ENCODE assay signal across 18 mouse cellular contexts in genomic region chr14:67574346-67574949, GRCm38 (mm10).
DNase-seq lines count a peak whose midpoint lies in the region; ATAC-seq and TF ChIP-seq lines count a peak whose summit lies in the region.
"Had no signal": no experiment of that assay in that cellular context is flagged by ENCODE, and none has a peak within 500 bp of the region (broad histone marks: within the 10 kb centered on the region; RNA-seq: fewer than 3 reads in every experiment).

No protein-coding gene starts in this region.

- DNase-seq in cerebellum, postnatal 14 days: peak; percentile 81 to 82
- peak; percentile 6 for DNase-seq in kidney, adult 2 months
- DNase-seq in midbrain, embryonic 11.5 days (ENCODE audit: low spot score, missing footprints): peak; percentile 51
- DNase-seq in midbrain, embryonic 10.5 days (ENCODE audit: low spot score): no peak
- DNase-seq in embryonic facial prominence, embryonic 10.5 days (ENCODE audit: low spot score): no peak
- no peak for DNase-seq in embryo, embryonic 11 days
- DNase-seq: adrenal gland, adult 8-10 months; right cerebral cortex, adult 18-20 months; thymus, postnatal 36 days had no signal

- no peak overlapping the region for H3K4me3 ChIP-seq in kidney, adult 2 months (ENCODE audit: insufficient read depth, low read depth, low read length)
- no peak overlapping the region for H3K4me3 ChIP-seq in kidney, embryonic 15.5 days (replicated peaks)
- no peak overlapping the region for H3K4me3 ChIP-seq in midbrain, embryonic 11.5 days (ENCODE audit: low read depth, low read length)
- no peak overlapping the region for H3K4me3 ChIP-seq in midbrain, embryonic 10.5 days
- H3K4me3 ChIP-seq in embryonic facial prominence, embryonic 10.5 days: no peak overlapping the region
- H3K4me3 ChIP-seq: hindbrain, embryonic 10.5 days; left cerebral cortex, adult 2 months; limb, embryonic 13.5 days; lung, embryonic 15.5 days; midbrain, embryonic 13.5 days; myocyte had no signal

- no peak overlapping the region for H3K27ac ChIP-seq in kidney, adult 2 months (ENCODE audit: insufficient read depth, low read depth, low read length)
- H3K27ac ChIP-seq in kidney, embryonic 15.5 days: no peak overlapping the region
- H3K27ac ChIP-seq in midbrain, embryonic 11.5 days (ENCODE audit: low read depth, low read length): no peak overlapping the region
- H3K27ac ChIP-seq in midbrain, embryonic 10.5 days (replicated peaks): no peak overlapping the region
- 0 out of 2 replicates have a peak overlapping the region, but pooled peaks have one; percentile 14 for H3K27ac ChIP-seq in embryonic facial prominence, embryonic 10.5 days (replicated peaks)
- H3K27ac ChIP-seq: hindbrain, embryonic 10.5 days; left cerebral cortex, adult 2 months; limb, embryonic 13.5 days; lung, embryonic 15.5 days; midbrain, embryonic 13.5 days had no signal

- no peak overlapping the region for H3K4me2 ChIP-seq in kidney, embryonic 15.5 days
- no peak overlapping the region for H3K4me2 ChIP-seq in midbrain, embryonic 11.5 days
- H3K4me2 ChIP-seq: limb, embryonic 13.5 days; lung, embryonic 15.5 days; midbrain, embryonic 13.5 days had no signal

- no peak for TF ChIP-seq CTCF in kidney, adult 2 months (conservative IDR thresholded peaks at IDR 0.05; ENCODE audit: insufficient read depth, insufficient read length, low read depth, low read length)

- no peak for ATAC-seq in cerebellum, adult (ENCODE audit: insufficient number of reproducible peaks, low FRiP score, low TSS enrichment)
- ATAC-seq in kidney, embryonic 15.5 days (replicated peaks; ENCODE audit: low FRiP score): no peak
- no peak for ATAC-seq in midbrain, embryonic 11.5 days (ENCODE audit: low FRiP score)
- ATAC-seq: inflammation-experienced regulatory T-cells, adult 6 months; midbrain, embryonic 13.5 days had no signal

- H3K36me3 ChIP-seq in kidney, adult 2 months (ENCODE audit: control insufficient read depth, insufficient read depth, low read length): no peaks in the 10 kb centered on the region
- no peaks in the 10 kb centered on the region for H3K36me3 ChIP-seq in kidney, embryonic 15.5 days
- no peaks in the 10 kb centered on the region for H3K36me3 ChIP-seq in midbrain, embryonic 11.5 days (ENCODE audit: control insufficient read depth, insufficient read depth, low read length)
- no peaks in the 10 kb centered on the region for H3K36me3 ChIP-seq in midbrain, embryonic 10.5 days
- no peaks in the 10 kb centered on the region for H3K36me3 ChIP-seq in embryonic facial prominence, embryonic 10.5 days (replicated peaks)
- H3K36me3 ChIP-seq: hindbrain, embryonic 10.5 days; limb, embryonic 13.5 days; lung, embryonic 15.5 days; midbrain, embryonic 13.5 days had no signal

- WGBS in kidney, adult 2 months: 59% methylated on average over 7 of the region's 7 CpGs
- 61% methylated on average over 7 of the region's 7 CpGs for WGBS in kidney, embryonic 15.5 days
- 84% methylated on average over 7 of the region's 7 CpGs for WGBS in midbrain, embryonic 11.5 days
- WGBS in midbrain, embryonic 10.5 days: 75% methylated on average over 7 of the region's 7 CpGs
- WGBS in embryonic facial prominence, embryonic 10.5 days: 75% methylated on average over 7 of the region's 7 CpGs

- H3K9ac ChIP-seq in kidney, embryonic 15.5 days: no peak overlapping the region
- no peak overlapping the region for H3K9ac ChIP-seq in midbrain, embryonic 11.5 days (ENCODE audit: low read length)
- H3K9ac ChIP-seq: limb, embryonic 13.5 days; lung, embryonic 15.5 days; midbrain, embryonic 13.5 days had no signal

- no peaks in the 10 kb centered on the region for H3K9me3 ChIP-seq in kidney, embryonic 15.5 days (replicated peaks)
- H3K9me3 ChIP-seq in midbrain, embryonic 11.5 days (ENCODE audit: control insufficient read depth, low read length): no peaks in the 10 kb centered on the region
- H3K9me3 ChIP-seq in midbrain, embryonic 10.5 days (replicated peaks): 0 out of 2 replicates have a peak, but pooled peaks cover 6% of the 10 kb centered on the region
- H3K9me3 ChIP-seq in embryonic facial prominence, embryonic 10.5 days: no peaks in the 10 kb centered on the region
- H3K9me3 ChIP-seq: lung, embryonic 15.5 days; midbrain, embryonic 13.5 days had no signal

- H3K4me1 ChIP-seq in kidney, adult 2 months (ENCODE audit: control insufficient read depth, insufficient read depth, low read length): no peaks in the 10 kb centered on the region
- H3K4me1 ChIP-seq in kidney, embryonic 15.5 days: peaks cover 14% of the 10 kb centered on the region
- peaks cover 1% of the 10 kb centered on the region for H3K4me1 ChIP-seq in midbrain, embryonic 11.5 days (ENCODE audit: control insufficient read depth, insufficient read depth, low read length)
- peaks cover 9% of the 10 kb centered on the region for H3K4me1 ChIP-seq in midbrain, embryonic 10.5 days
- H3K4me1 ChIP-seq in embryonic facial prominence, embryonic 10.5 days: peaks cover 42% of the 10 kb centered on the region
- H3K4me1 ChIP-seq: lung, embryonic 15.5 days had no signal

- TF ChIP-seq POLR2A in kidney, adult 2 months (IDR thresholded peaks at IDR 0.05; ENCODE audit: low read depth, low read length): no peak

- no peaks in the 10 kb centered on the region; the same call in 1 of the 2 replicates for H3K27me3 ChIP-seq in kidney, adult 2 months (replicated peaks; ENCODE audit: control insufficient read depth, insufficient read depth, low read length)
- peaks cover 14% of the 10 kb centered on the region for H3K27me3 ChIP-seq in kidney, embryonic 15.5 days
- H3K27me3 ChIP-seq in midbrain, embryonic 11.5 days (ENCODE audit: control insufficient read depth, insufficient read depth, low read length): no peaks in the 10 kb centered on the region
- H3K27me3 ChIP-seq in midbrain, embryonic 10.5 days (ENCODE audit: low read depth, poor library complexity, severe bottlenecking): peaks cover 31% of the 10 kb centered on the region
- H3K27me3 ChIP-seq in embryonic facial prominence, embryonic 10.5 days (replicated peaks; ENCODE audit: low read depth, poor library complexity, severe bottlenecking): peaks cover 60% of the 10 kb centered on the region
- H3K27me3 ChIP-seq: lung, embryonic 15.5 days had no signal

Comparison
In these comparisons a context has a peak if more than half of its experiments do, and no peak if none do; other contexts are left out.
1. DNase-seq: peak in cerebellum, postnatal 14 days (2 of 2), kidney, adult 2 months (single experiment) and midbrain, embryonic 11.5 days (single experiment); none in midbrain, embryonic 10.5 days (single experiment), embryonic facial prominence, embryonic 10.5 days (single experiment) and embryo, embryonic 11 days (single experiment).